Mouse (Mus musculus): ENCODE data around the gene Hvcn1. TPM values are rescaled to one million over a fixed set of nuclear protein-coding genes. Genes with fewer than 3 reads are reported as not detected.
"Not testable (repeated sequence)": the region's sequence is repeated elsewhere in the genome, so short reads cannot be mapped to it uniquely, and the experiment has no call there.

Gene Hvcn1
- polyA plus RNA-seq, 1 experiment from 2014 or later, result 8.2 TPM

GRCm38 (mm10) chr5:122184283-122184806, 22.3 kb upstream of the Hvcn1 start:
- no peak for ATAC-seq (ENCODE audit: insufficient read depth)
- 86% methylated on average over 7 of the region's 7 CpGs for WGBS
- Histone ChIP-seq H3K9ac (no peak overlapping the region), H3K36me3 (ENCODE audit: insufficient read depth) (no peaks in the 10 kb centered on the region), H3K4me2 (no peak overlapping the region), H3K27me3 (ENCODE audit: insufficient read depth, low read length) (no peaks in the 10 kb centered on the region), H3K4me3 (ENCODE audit: low read depth, low read length) (no peak overlapping the region), H3K4me1 (ENCODE audit: insufficient read depth) (no peaks in the 10 kb centered on the region), H3K27ac (ENCODE audit: low read depth) (no peak overlapping the region), H3K9me3 (ENCODE audit: low read depth, low read length) (no peaks in the 10 kb centered on the region)
- no peak for DNase-seq
- TF ChIP-seq CTCF (IDR thresholded peaks at IDR 0.05; ENCODE audit: low read depth), result no peak

GRCm38 (mm10) chr5:122184858-122185257, 21.7 kb upstream of the Hvcn1 start:
- H3K4me2 ChIP-seq; H3K27ac ChIP-seq (ENCODE audit: low read depth); ATAC-seq (ENCODE audit: insufficient read depth); H3K27me3 ChIP-seq (ENCODE audit: insufficient read depth, low read length); H3K4me3 ChIP-seq (ENCODE audit: low read depth, low read length); H3K4me1 ChIP-seq (ENCODE audit: insufficient read depth); H3K36me3 ChIP-seq (ENCODE audit: insufficient read depth); H3K9ac ChIP-seq; H3K9me3 ChIP-seq (ENCODE audit: low read depth, low read length); DNase-seq: not testable (repeated sequence)
- WGBS, result 94% methylated on average over 6 of the region's 6 CpGs

GRCm38 (mm10) chr5:122189115-122189514, 17.5 kb upstream of the Hvcn1 start:
- no peak overlapping the region for H3K9ac ChIP-seq
- H3K4me1 ChIP-seq (ENCODE audit: insufficient read depth), result no peaks in the 10 kb centered on the region
- H3K27me3 ChIP-seq (ENCODE audit: insufficient read depth, low read length), result no peaks in the 10 kb centered on the region
- H3K27ac ChIP-seq (ENCODE audit: low read depth), result no peak overlapping the region
- no peak for TF ChIP-seq CTCF (IDR thresholded peaks at IDR 0.05; ENCODE audit: low read depth)
- no peak for ATAC-seq (ENCODE audit: insufficient read depth)
- 41% methylated on average over 3 of the region's 3 CpGs for WGBS
- no peaks in the 10 kb centered on the region for H3K9me3 ChIP-seq (ENCODE audit: low read depth, low read length)
- H3K36me3 ChIP-seq (ENCODE audit: insufficient read depth), result no peaks in the 10 kb centered on the region
- no peak for DNase-seq
- H3K4me3 ChIP-seq (ENCODE audit: low read depth, low read length), result no peak overlapping the region
- H3K4me2 ChIP-seq, result no peak overlapping the region

GRCm38 (mm10) chr5:122190465-122190864, 16.1 kb upstream of the Hvcn1 start:
- ATAC-seq (ENCODE audit: insufficient read depth), result no peak

GRCm38 (mm10) chr5:122191269-122192063, 15.1 kb upstream of the Hvcn1 start:
- Histone ChIP-seq H3K27ac (ENCODE audit: low read depth) (no peak overlapping the region), H3K4me3 (ENCODE audit: low read depth, low read length) (no peak overlapping the region), H3K36me3 (ENCODE audit: insufficient read depth) (no peaks in the 10 kb centered on the region), H3K9ac (no peak overlapping the region), H3K4me1 (ENCODE audit: insufficient read depth) (no peaks in the 10 kb centered on the region), H3K4me2 (no peak overlapping the region), H3K9me3 (ENCODE audit: low read depth, low read length) (no peaks in the 10 kb centered on the region), H3K27me3 (ENCODE audit: insufficient read depth, low read length) (no peaks in the 10 kb centered on the region)
- WGBS, result 54% methylated on average over 12 of the region's 12 CpGs
- DNase-seq (no peak), ATAC-seq (ENCODE audit: insufficient read depth) (no peak)
- no peak for TF ChIP-seq CTCF (IDR thresholded peaks at IDR 0.05; ENCODE audit: low read depth)

More at GRCm38 (mm10) chr5:122190465-122190864, 16.1 kb upstream of the Hvcn1 start:
- no peak for TF ChIP-seq CTCF (IDR thresholded peaks at IDR 0.05; ENCODE audit: low read depth)
- Histone ChIP-seq H3K9me3 (ENCODE audit: low read depth, low read length) (no peaks in the 10 kb centered on the region), H3K27ac (ENCODE audit: low read depth) (no peak overlapping the region), H3K27me3 (ENCODE audit: insufficient read depth, low read length) (no peaks in the 10 kb centered on the region), H3K9ac (no peak overlapping the region), H3K4me1 (ENCODE audit: insufficient read depth) (no peaks in the 10 kb centered on the region), H3K4me2 (no peak overlapping the region), H3K4me3 (ENCODE audit: low read depth, low read length) (no peak overlapping the region), H3K36me3 (ENCODE audit: insufficient read depth) (no peaks in the 10 kb centered on the region)
- WGBS, result 58% methylated on average over 7 of the region's 7 CpGs
- DNase-seq, result no peak

GRCm38 (mm10) chr5:122192347-122192746, 14.3 kb upstream of the Hvcn1 start:
- no peak overlapping the region for H3K9ac ChIP-seq
- TF ChIP-seq CTCF (IDR thresholded peaks at IDR 0.05; ENCODE audit: low read depth), result no peak

GRCm38 (mm10) chr5:122200872-122201271, 5.7 kb upstream of the Hvcn1 start:
- Histone ChIP-seq H3K27ac (ENCODE audit: low read depth) (no peak overlapping the region), H3K36me3 (ENCODE audit: insufficient read depth) (no peaks in the 10 kb centered on the region), H3K4me1 (ENCODE audit: insufficient read depth) (no peaks in the 10 kb centered on the region), H3K4me2 (no peak overlapping the region), H3K9me3 (ENCODE audit: low read depth, low read length) (no peaks in the 10 kb centered on the region), H3K4me3 (ENCODE audit: low read depth, low read length) (no peak overlapping the region), H3K27me3 (ENCODE audit: insufficient read depth, low read length) (no peaks in the 10 kb centered on the region), H3K9ac (no peak overlapping the region)
- ATAC-seq (ENCODE audit: insufficient read depth) (no peak), DNase-seq (no peak)
- 81% methylated on average over 4 of the region's 4 CpGs for WGBS
- TF ChIP-seq CTCF (IDR thresholded peaks at IDR 0.05; ENCODE audit: low read depth), result no peak

More at GRCm38 (mm10) chr5:122192347-122192746, 14.3 kb upstream of the Hvcn1 start:
- Histone ChIP-seq H3K27me3 (ENCODE audit: insufficient read depth, low read length) (no peaks in the 10 kb centered on the region), H3K4me3 (ENCODE audit: low read depth, low read length) (no peak overlapping the region), H3K9me3 (ENCODE audit: low read depth, low read length) (no peaks in the 10 kb centered on the region), H3K4me1 (ENCODE audit: insufficient read depth) (no peaks in the 10 kb centered on the region), H3K4me2 (no peak overlapping the region), H3K27ac (ENCODE audit: low read depth) (no peak overlapping the region), H3K36me3 (ENCODE audit: insufficient read depth) (no peaks in the 10 kb centered on the region)
- no peak for DNase-seq
- ATAC-seq (ENCODE audit: insufficient read depth), result no peak
- WGBS, result 32% methylated on average over 3 of the region's 4 CpGs

Data from lung, embryonic 14.5 days (tissue).